Mouse (Mus musculus) midbrain, embryonic 13.5 days (tissue): ENCODE results near the gene Wdr61. TPM values are rescaled to one million over a fixed set of nuclear protein-coding genes. Genes with fewer than 3 reads are reported as not detected.

ENCODE experiments used
- microRNA-seq: library from miRNA; unstranded; fragments of <30 nt; microRNA quantifications from one replicate; pipeline ENCODE4, GENCODE M21; 2016
- polyA plus RNA-seq: library from polyadenylated mRNA; unstranded; fragments of >200 nt; fragmentation: Nextera tagmentation; extraction: Ambion mirVana; gene quantifications from 2 replicates; pipeline ENCODE4 v1.2.1, GENCODE M21; 2015

Wdr61 gene
- polyA plus RNA-seq, 1 experiment from 2014 or later = 119 TPM

Small RNAs within 50 kb of the gene (microRNA-seq; reads per million reads assigned to microRNA genes)
- gene Mir5710 = not detected

Other genes with a start within 250 kb of the Wdr61 start
- gene Dmxl2, start 232.9 kb downstream of the Wdr61 start, polyA plus RNA-seq = 36.5 and 38.8 TPM in 2 replicates
- not detected in 2 replicates for gene Sh2d7, start 195.5 kb downstream of the Wdr61 start, polyA plus RNA-seq
- 27.8 and 28.5 TPM in 2 replicates for gene Cib2, start 174.3 kb downstream of the Wdr61 start, polyA plus RNA-seq
- gene Idh3a, start 148.2 kb downstream of the Wdr61 start, polyA plus RNA-seq = 109 and 114 TPM in 2 replicates
- gene Acsbg1, start 72.6 kb downstream of the Wdr61 start, polyA plus RNA-seq = 8.8 and 12.2 TPM in 2 replicates
- gene Dnaja4, start 35.6 kb downstream of the Wdr61 start, polyA plus RNA-seq = 2.9 and 3.0 TPM in 2 replicates
- 83.3 and 117 TPM in 2 replicates for gene Crabp1, start 30.2 kb upstream of the Wdr61 start, polyA plus RNA-seq
- 49.5 and 53.1 TPM in 2 replicates for gene Ireb2, start 129.3 kb upstream of the Wdr61 start, polyA plus RNA-seq
- 2.9 and 3.0 TPM in 2 replicates for gene Hykk, start 182.8 kb upstream of the Wdr61 start, polyA plus RNA-seq
- gene Psma4, start 216.3 kb upstream of the Wdr61 start, polyA plus RNA-seq = 272 and 282 TPM in 2 replicates
- gene AY074887, start 216.5 kb upstream of the Wdr61 start, polyA plus RNA-seq = 1.1 and 1.2 TPM in 2 replicates
- gene Chrna5, start 246.4 kb upstream of the Wdr61 start, polyA plus RNA-seq = 2.9 and 4.0 TPM in 2 replicates